Mouse (Mus musculus) lung, adult 2 months (tissue): ENCODE measurements at regions not wholly inside any gene's neighbourhood (a gene's known extent, or its start where the extent isn't known, plus 50 kb on each side); places are given as distances from the start of the nearest gene placed in this dataset.

ENCODE experiments used
- DNase-seq: peaks from one replicate; pipeline ENCODE4 v3.0.0; 2022
- H3K4me1 ChIP-seq: fragments of 200-500 bp; 2 replicates; pipeline ENCODE4 v1.6.1; 2011; ENCODE audit warnings: low read length; ENCODE audit not compliant: control insufficient read depth, insufficient read depth
- H3K4me3 ChIP-seq: fragments of 200-500 bp; replicated peaks from 2 replicates; pipeline ENCODE3; 2011; ENCODE audit warnings: low read depth, mild to moderate bottlenecking, control low read depth, low read length; ENCODE audit errors: extremely low read depth
- CTCF ChIP-seq: fragments of 200-500 bp; IDR thresholded peaks from 2 replicates; pipeline ENCODE4 v1.5.1; 2011; ENCODE audit warnings: mild to moderate bottlenecking, low read length, control low read depth; ENCODE audit not compliant: insufficient read depth
- POLR2A ChIP-seq: fragments of 200-500 bp; IDR thresholded peaks from 2 replicates; pipeline ENCODE4 v1.6.1; 2011; ENCODE audit warnings: low read depth, mild to moderate bottlenecking, control low read depth, low read length, borderline replicate concordance; ENCODE audit errors: extremely low read depth
- WGBS: fragments of 180-500 bp; shearing (Covaris S2); methylation state at CpG from one replicate; pipeline ENCODE4 v1.1.7; 2018; 5-methylcytosine and 5-hydroxymethylcytosine counted together

- DNase-seq, result no peak
- Histone ChIP-seq H3K4me1 (peaks cover 6% of the 10 kb centered on the region; the same call in 1 of the 2 replicates), H3K4me3 (no peak overlapping the region)
- 60% methylated on average over 7 of the region's 7 CpGs for WGBS
- TF ChIP-seq POLR2A (no peak), CTCF (no peak)
Measured at GRCm38 (mm10) chr8:8947516-8948161, 257.3 kb upstream of the Arglu1 start.

GRCm38 (mm10) chr8:8942991-8943390 lies 252.7 kb upstream of the Arglu1 start:
- no peak for TF ChIP-seq POLR2A
- no peak for TF ChIP-seq CTCF
- DNase-seq, result no peak
- H3K4me3 ChIP-seq, result no peak overlapping the region
- 87% methylated on average over 6 of the region's 6 CpGs for WGBS
- no peaks in the 10 kb centered on the region for H3K4me1 ChIP-seq

- DNase-seq, result no peak
- Histone ChIP-seq H3K4me1 (no peaks in the 10 kb centered on the region), H3K4me3 (no peak overlapping the region)
- no peak for TF ChIP-seq POLR2A
- no peak for TF ChIP-seq CTCF
- 93% methylated on average over 4 of the region's 4 CpGs for WGBS
Measured at GRCm38 (mm10) chr8:8940899-8941298, 250.6 kb upstream of the Arglu1 start.

- H3K4me3 ChIP-seq, result no peak overlapping the region
- no peak for DNase-seq
- no peaks in the 10 kb centered on the region for H3K4me1 ChIP-seq
- 86% methylated on average over 7 of the region's 7 CpGs for WGBS
- TF ChIP-seq CTCF (no peak), POLR2A (no peak)
Measured at GRCm38 (mm10) chr8:8938536-8938935, 248.2 kb upstream of the Arglu1 start.

- 63% methylated on average over 3 of the region's 3 CpGs for WGBS
- Histone ChIP-seq H3K4me3 (no peak overlapping the region), H3K4me1 (no peaks in the 10 kb centered on the region)
- TF ChIP-seq POLR2A (no peak), CTCF (no peak)
- no peak for DNase-seq
Measured at GRCm38 (mm10) chr8:8932466-8932865, 242.1 kb upstream of the Arglu1 start.

- WGBS, result 70% methylated on average over 6 of the region's 6 CpGs
- DNase-seq, result no peak
- TF ChIP-seq POLR2A (no peak), CTCF (no peak)
Measured at GRCm38 (mm10) chr8:8931746-8932145, 241.4 kb upstream of the Arglu1 start.

GRCm38 (mm10) chr8:8928074-8928862 lies 237.9 kb upstream of the Arglu1 start:
- WGBS, result 91% methylated on average over 18 of the region's 18 CpGs
- no peak for TF ChIP-seq POLR2A
- TF ChIP-seq CTCF, result no peak
- no peak for DNase-seq

More at GRCm38 (mm10) chr8:8931746-8932145, 241.4 kb upstream of the Arglu1 start:
- Histone ChIP-seq H3K4me1 (no peaks in the 10 kb centered on the region), H3K4me3 (no peak overlapping the region)

GRCm38 (mm10) chr8:8921446-8921845 lies 231.1 kb upstream of the Arglu1 start:
- Histone ChIP-seq H3K4me3 (no peak overlapping the region), H3K4me1 (no peaks in the 10 kb centered on the region)
- TF ChIP-seq CTCF, result no peak
- no peak for TF ChIP-seq POLR2A
- WGBS, result 52% methylated on average over 2 of the region's 2 CpGs
- DNase-seq, result no peak

More at GRCm38 (mm10) chr8:8928074-8928862, 237.9 kb upstream of the Arglu1 start:
- Histone ChIP-seq H3K4me1 (no peaks in the 10 kb centered on the region), H3K4me3 (no peak overlapping the region)

- 45% methylated on average over 11 of the region's 11 CpGs for WGBS
- TF ChIP-seq CTCF, result no peak
- no peak for TF ChIP-seq POLR2A
- no peaks in the 10 kb centered on the region for H3K4me1 ChIP-seq
- no peak overlapping the region for H3K4me3 ChIP-seq
- DNase-seq, result no peak
Measured at GRCm38 (mm10) chr8:8919582-8920503, 229.5 kb upstream of the Arglu1 start.
